Mouse (Mus musculus): Measurements from ENCODE around the gene Papln. TPM values are rescaled to one million over a fixed set of nuclear protein-coding genes. Genes with fewer than 3 reads are reported as not detected.

The Papln gene
- polyA plus RNA-seq, 1 experiment, result 0.21 TPM

GRCm38 (mm10) chr12:83736236-83736635, 27.2 kb upstream of the Papln start:
- TF ChIP-seq CTCF (IDR thresholded peaks at IDR 0.05; ENCODE audit: borderline replicate concordance, insufficient read depth, low read length) (no peak), POLR2A (IDR thresholded peaks at IDR 0.05; ENCODE audit: low read depth, low read length) (no peak)
- Histone ChIP-seq H3K4me1 (ENCODE audit: control insufficient read depth, insufficient read depth, low read length) (no peaks in the 10 kb centered on the region), H3K4me3 (ENCODE audit: insufficient read depth, low read length) (no peak overlapping the region), H3K27ac (ENCODE audit: insufficient read depth, low read length) (no peak overlapping the region)

- TF ChIP-seq POLR2A (IDR thresholded peaks at IDR 0.05; ENCODE audit: low read depth, low read length), result no peak
- TF ChIP-seq CTCF (IDR thresholded peaks at IDR 0.05; ENCODE audit: borderline replicate concordance, insufficient read depth, low read length), result no peak
- no peak overlapping the region for H3K27ac ChIP-seq (ENCODE audit: insufficient read depth, low read length)
- no peak overlapping the region for H3K4me3 ChIP-seq (ENCODE audit: insufficient read depth, low read length)
- no peaks in the 10 kb centered on the region for H3K4me1 ChIP-seq (ENCODE audit: control insufficient read depth, insufficient read depth, low read length)
Observed at GRCm38 (mm10) chr12:83738651-83739050, 24.8 kb upstream of the Papln start.

GRCm38 (mm10) chr12:83741722-83742121, 21.7 kb upstream of the Papln start:
- TF ChIP-seq POLR2A (IDR thresholded peaks at IDR 0.05; ENCODE audit: low read depth, low read length), result no peak
- no peak for TF ChIP-seq CTCF (IDR thresholded peaks at IDR 0.05; ENCODE audit: borderline replicate concordance, insufficient read depth, low read length)
- H3K4me1 ChIP-seq (ENCODE audit: control insufficient read depth, insufficient read depth, low read length), result no peaks in the 10 kb centered on the region
- no peak overlapping the region for H3K27ac ChIP-seq (ENCODE audit: insufficient read depth, low read length)
- H3K4me3 ChIP-seq (ENCODE audit: insufficient read depth, low read length), result no peak overlapping the region

GRCm38 (mm10) chr12:83742834-83743233, 20.6 kb upstream of the Papln start:
- H3K27ac ChIP-seq (ENCODE audit: insufficient read depth, low read length), result no peak overlapping the region
- no peak overlapping the region for H3K4me3 ChIP-seq (ENCODE audit: insufficient read depth, low read length)
- no peaks in the 10 kb centered on the region for H3K4me1 ChIP-seq (ENCODE audit: control insufficient read depth, insufficient read depth, low read length)
- TF ChIP-seq POLR2A (IDR thresholded peaks at IDR 0.05; ENCODE audit: low read depth, low read length) (no peak), CTCF (IDR thresholded peaks at IDR 0.05; ENCODE audit: borderline replicate concordance, insufficient read depth, low read length) (no peak)

GRCm38 (mm10) chr12:83743712-83744111, 19.7 kb upstream of the Papln start:
- Histone ChIP-seq H3K27ac (ENCODE audit: insufficient read depth, low read length) (no peak overlapping the region), H3K4me1 (ENCODE audit: control insufficient read depth, insufficient read depth, low read length) (no peaks in the 10 kb centered on the region)

GRCm38 (mm10) chr12:83749186-83749585, 14.2 kb upstream of the Papln start:
- TF ChIP-seq CTCF (IDR thresholded peaks at IDR 0.05; ENCODE audit: borderline replicate concordance, insufficient read depth, low read length) (no peak), POLR2A (IDR thresholded peaks at IDR 0.05; ENCODE audit: low read depth, low read length) (no peak)
- Histone ChIP-seq H3K4me1 (ENCODE audit: control insufficient read depth, insufficient read depth, low read length) (no peaks in the 10 kb centered on the region), H3K4me3 (ENCODE audit: insufficient read depth, low read length) (no peak overlapping the region), H3K27ac (ENCODE audit: insufficient read depth, low read length) (no peak overlapping the region)

More at GRCm38 (mm10) chr12:83743712-83744111, 19.7 kb upstream of the Papln start:
- H3K4me3 ChIP-seq (ENCODE audit: insufficient read depth, low read length), result no peak overlapping the region
- no peak for TF ChIP-seq POLR2A (IDR thresholded peaks at IDR 0.05; ENCODE audit: low read depth, low read length)
- TF ChIP-seq CTCF (IDR thresholded peaks at IDR 0.05; ENCODE audit: borderline replicate concordance, insufficient read depth, low read length), result no peak

- H3K4me3 ChIP-seq (ENCODE audit: insufficient read depth, low read length), result no peak overlapping the region
- no peak overlapping the region for H3K27ac ChIP-seq (ENCODE audit: insufficient read depth, low read length)
- H3K4me1 ChIP-seq (ENCODE audit: control insufficient read depth, insufficient read depth, low read length), result no peaks in the 10 kb centered on the region
- TF ChIP-seq POLR2A (IDR thresholded peaks at IDR 0.05; ENCODE audit: low read depth, low read length) (no peak), CTCF (IDR thresholded peaks at IDR 0.05; ENCODE audit: borderline replicate concordance, insufficient read depth, low read length) (no peak)
Observed at GRCm38 (mm10) chr12:83752495-83752894, 10.9 kb upstream of the Papln start.

- no peak overlapping the region for H3K27ac ChIP-seq (ENCODE audit: insufficient read depth, low read length)
- H3K4me3 ChIP-seq (ENCODE audit: insufficient read depth, low read length), result no peak overlapping the region
- TF ChIP-seq CTCF (IDR thresholded peaks at IDR 0.05; ENCODE audit: borderline replicate concordance, insufficient read depth, low read length) (no peak), POLR2A (IDR thresholded peaks at IDR 0.05; ENCODE audit: low read depth, low read length) (no peak)
- H3K4me1 ChIP-seq (ENCODE audit: control insufficient read depth, insufficient read depth, low read length), result no peaks in the 10 kb centered on the region
Observed at GRCm38 (mm10) chr12:83758735-83759134, 4.7 kb upstream of the Papln start.

- no peak overlapping the region for H3K4me3 ChIP-seq (ENCODE audit: insufficient read depth, low read length)
- H3K4me1 ChIP-seq (ENCODE audit: control insufficient read depth, insufficient read depth, low read length), result no peaks in the 10 kb centered on the region
- no peak overlapping the region for H3K27ac ChIP-seq (ENCODE audit: insufficient read depth, low read length)
- no peak for TF ChIP-seq POLR2A (IDR thresholded peaks at IDR 0.05; ENCODE audit: low read depth, low read length)
- no peak for TF ChIP-seq CTCF (IDR thresholded peaks at IDR 0.05; ENCODE audit: borderline replicate concordance, insufficient read depth, low read length)
Observed at GRCm38 (mm10) chr12:83760201-83760600, 3.2 kb upstream of the Papln start.

GRCm38 (mm10) chr12:83762706-83763105, 728 bp upstream of the Papln start:
- H3K4me3 ChIP-seq (ENCODE audit: insufficient read depth, low read length), result no peak overlapping the region
- H3K27ac ChIP-seq (ENCODE audit: insufficient read depth, low read length), result no peak overlapping the region
- no peaks in the 10 kb centered on the region for H3K4me1 ChIP-seq (ENCODE audit: control insufficient read depth, insufficient read depth, low read length)
- TF ChIP-seq CTCF (IDR thresholded peaks at IDR 0.05; ENCODE audit: borderline replicate concordance, insufficient read depth, low read length), result no peak
- TF ChIP-seq POLR2A (IDR thresholded peaks at IDR 0.05; ENCODE audit: low read depth, low read length), result no peak

GRCm38 (mm10) chr12:83764044-83764365, 571 bp downstream of the Papln start:
- no peak for TF ChIP-seq CTCF (IDR thresholded peaks at IDR 0.05; ENCODE audit: borderline replicate concordance, insufficient read depth, low read length)
- TF ChIP-seq POLR2A (IDR thresholded peaks at IDR 0.05; ENCODE audit: low read depth, low read length), result no peak
- H3K4me1 ChIP-seq (ENCODE audit: control insufficient read depth, insufficient read depth, low read length), result no peaks in the 10 kb centered on the region
- H3K27ac ChIP-seq (ENCODE audit: insufficient read depth, low read length), result no peak overlapping the region
- no peak overlapping the region for H3K4me3 ChIP-seq (ENCODE audit: insufficient read depth, low read length)
